Mouse (Mus musculus) R1 (cell line): ENCODE results near the gene Tmem51.

Source experiments
- DNase-seq: peaks from one replicate; pipeline ENCODE4 v3.0.0-alpha.2; 2018; ENCODE audit warnings: low read depth, low spot score

The Tmem51 gene

GRCm38 (mm10) chr4:142081631-142082283 lies 2.3 kb downstream of the Tmem51 start:
- peak; percentile 87 for DNase-seq

DNA sequence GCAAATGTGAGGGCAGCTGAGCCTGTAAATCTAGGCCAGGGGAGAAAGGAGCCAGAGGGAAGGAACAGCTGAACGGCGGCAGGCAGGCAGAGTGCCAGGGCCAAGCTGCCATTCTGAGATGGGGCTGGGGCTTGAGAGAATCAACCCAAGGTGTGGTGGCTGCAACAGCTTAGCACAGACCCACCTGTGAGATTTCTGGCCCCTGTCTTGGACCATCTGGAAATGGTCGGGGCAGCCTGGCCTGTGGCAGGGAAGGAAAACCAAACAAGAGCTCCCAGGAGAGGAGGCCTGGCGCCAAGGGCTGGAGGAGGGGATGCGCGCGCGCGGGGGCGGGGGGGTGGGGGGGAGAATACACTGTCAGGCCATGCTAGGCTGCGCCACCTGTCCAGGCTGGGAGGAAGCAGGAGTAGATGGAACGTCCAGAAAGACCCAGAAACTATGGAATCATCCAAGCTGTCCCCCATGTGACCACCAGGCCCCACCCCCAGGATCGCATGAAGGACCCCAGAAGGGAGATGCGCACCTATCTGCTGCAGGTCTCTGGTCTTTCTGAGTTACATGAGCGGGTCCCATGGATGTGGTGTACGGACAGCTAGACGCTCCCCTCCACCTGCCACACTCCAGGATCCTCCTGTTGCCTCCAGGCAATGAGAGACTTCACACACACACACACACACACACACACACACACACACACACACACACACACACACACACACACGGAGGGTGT lies 3.0 kb downstream of the Tmem51 start:
- DNase-seq: no peak

GRCm38 (mm10) chr4:142080487-142080767 lies 3.7 kb downstream of the Tmem51 start:
- no peak for DNase-seq

DNA sequence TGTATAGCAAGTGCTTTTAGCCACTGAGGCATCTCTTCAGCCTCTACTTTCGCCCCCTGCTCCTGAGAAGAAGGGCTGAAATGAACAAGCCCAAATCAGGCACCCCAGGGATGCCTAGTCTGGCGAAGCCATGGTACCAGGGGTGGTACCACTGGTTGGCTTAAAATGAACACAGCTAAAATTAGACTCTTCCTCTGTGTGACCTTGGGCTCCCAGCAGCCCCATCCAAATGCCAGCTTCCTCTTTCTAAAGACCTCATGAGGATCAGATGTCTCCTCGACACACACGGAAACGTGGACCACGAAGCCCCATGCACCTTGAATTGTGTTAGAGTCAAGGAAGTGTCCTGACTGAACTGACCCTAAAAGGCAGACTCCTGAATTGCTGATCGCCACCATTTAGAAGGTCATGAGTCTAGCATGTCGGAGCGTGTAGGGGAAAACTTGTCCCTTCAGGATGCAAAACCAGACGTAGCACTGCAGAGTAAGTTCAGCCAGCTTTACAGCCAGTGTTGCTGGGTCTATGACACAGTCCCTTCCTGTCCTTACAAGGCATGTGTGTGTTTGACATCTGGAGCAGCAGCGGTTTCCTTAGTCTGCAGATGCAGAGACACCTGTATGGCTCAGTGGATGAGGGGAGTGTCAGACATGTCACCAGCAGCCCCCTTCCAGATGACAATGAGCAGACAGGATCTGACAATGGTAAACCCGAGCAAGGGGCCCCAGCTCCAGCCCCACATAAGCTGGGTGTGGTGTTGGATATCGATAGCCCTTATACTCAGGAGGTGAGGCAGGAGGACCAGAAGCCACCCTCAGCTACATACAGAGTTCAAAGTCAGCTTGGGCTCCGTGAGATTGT lies 4.2 kb downstream of the Tmem51 start:
- DNase-seq: no peak

DNA sequence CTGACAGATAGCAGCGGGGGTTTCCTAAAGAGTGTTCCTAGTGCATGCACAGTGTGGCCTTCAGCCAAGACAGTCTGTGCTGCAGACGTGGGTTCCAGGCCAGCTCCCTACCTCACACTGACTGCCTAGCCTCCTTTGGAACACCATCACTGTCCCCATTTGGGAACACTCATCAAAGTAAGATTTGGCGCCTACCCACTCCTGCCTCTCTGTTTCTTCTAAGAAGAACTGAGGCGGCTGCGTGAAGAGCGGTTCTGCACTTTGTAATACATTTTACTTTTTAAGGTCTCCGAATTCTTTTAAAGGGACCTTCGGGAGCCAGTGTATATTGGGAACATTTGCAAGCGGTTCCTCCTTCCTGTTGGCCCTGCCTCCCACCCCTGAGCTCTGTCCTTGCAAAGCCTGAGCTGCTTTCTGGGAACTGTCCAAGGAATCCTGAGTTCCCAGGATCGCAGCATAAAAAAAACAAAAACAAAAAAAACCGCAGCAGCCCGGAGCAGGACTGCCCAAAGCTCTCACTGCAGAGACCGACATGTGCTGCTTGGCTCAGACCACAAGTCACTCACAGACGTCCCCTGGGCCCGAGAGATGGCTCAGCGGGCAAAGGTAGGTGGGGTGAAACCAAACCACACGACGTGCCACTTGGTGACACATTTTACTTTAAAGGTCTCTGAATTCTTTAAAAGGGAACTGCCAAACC lies 6.4 kb downstream of the Tmem51 start:
- peak; percentile 22 for DNase-seq

DNA sequence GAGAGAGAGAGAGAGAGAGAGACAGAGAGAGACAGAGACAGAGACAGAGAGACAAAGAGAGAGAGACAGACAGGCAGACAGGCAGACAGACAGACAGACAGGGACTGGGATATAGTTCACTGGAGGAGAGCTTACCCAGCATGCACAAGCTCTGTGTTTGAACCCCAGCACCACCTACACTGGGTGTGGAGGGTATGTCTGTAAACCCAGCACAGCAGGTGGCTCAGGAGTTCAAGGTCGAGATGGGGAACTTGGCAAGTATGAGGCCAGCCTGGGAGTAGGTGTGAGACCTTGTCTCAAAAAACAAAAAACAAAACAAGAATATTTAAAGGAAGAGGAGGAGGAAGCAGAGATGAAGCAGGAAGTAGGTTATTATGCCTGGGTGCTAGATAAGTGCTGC lies 7.2 kb downstream of the Tmem51 start:
- DNase-seq: peak; percentile 86

DNA sequence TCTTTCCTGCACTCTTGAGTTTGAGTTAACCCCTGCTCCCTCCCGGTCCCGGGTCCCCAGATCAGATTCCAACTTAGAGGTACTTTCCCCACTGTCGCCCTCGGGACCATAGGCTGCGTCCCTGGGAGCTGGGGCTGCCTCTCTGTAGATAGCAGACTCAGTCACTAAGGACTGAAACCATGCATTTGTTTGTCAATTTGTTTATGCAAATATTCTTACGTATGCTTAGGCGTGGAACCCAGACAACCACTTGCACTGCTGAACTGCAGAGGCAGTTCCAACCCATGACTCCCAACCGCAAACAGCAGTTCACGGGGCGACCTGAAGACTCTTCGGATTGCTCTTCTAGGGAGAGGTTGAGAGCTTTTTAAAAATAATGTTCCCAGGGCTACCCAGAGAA lies 8.2 kb downstream of the Tmem51 start:
- DNase-seq: no peak

- DNase-seq: no peak
Measured at GRCm38 (mm10) chr4:142074060-142074732, 9.9 kb downstream of the Tmem51 start.

DNA sequence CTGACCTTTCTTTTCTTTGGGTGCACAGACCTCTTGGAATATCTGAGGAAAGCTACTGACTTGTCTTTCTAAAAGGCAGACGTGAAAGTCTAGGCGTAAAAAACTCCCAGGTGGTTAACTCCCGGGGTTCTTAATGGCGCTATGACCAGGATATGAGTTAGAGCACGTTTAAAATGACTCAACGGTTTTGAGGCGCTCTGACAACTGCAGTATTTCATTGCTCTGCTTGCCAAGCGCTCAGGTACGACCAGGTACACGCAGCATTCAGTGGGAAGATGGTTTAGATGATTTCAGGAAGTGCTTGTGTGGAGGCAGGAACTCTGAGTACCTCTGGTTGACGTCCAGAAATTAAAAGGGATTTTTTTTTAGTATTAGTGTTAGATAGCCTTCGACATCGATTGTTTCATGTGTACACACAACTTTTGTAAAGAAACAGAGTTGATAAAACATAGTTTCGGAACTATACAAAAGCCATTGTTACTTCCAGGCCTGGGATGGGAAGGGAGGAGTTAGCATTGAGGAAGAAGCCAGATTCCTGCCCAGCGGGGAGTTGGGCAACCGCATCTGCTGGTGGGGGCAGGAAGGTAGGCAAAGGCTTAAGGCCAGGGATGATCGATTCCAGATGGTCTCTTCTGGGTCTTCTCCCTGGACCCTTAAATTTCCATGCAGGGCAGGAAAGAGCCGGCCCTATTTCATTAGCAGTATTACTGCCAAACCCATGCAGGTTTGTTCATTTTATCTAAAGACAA lies 12.7 kb downstream of the Tmem51 start:
- peak; percentile 92 for DNase-seq

GRCm38 (mm10) chr4:142070840-142071239 lies 13.3 kb downstream of the Tmem51 start:
- DNase-seq: peak; percentile 91

DNA sequence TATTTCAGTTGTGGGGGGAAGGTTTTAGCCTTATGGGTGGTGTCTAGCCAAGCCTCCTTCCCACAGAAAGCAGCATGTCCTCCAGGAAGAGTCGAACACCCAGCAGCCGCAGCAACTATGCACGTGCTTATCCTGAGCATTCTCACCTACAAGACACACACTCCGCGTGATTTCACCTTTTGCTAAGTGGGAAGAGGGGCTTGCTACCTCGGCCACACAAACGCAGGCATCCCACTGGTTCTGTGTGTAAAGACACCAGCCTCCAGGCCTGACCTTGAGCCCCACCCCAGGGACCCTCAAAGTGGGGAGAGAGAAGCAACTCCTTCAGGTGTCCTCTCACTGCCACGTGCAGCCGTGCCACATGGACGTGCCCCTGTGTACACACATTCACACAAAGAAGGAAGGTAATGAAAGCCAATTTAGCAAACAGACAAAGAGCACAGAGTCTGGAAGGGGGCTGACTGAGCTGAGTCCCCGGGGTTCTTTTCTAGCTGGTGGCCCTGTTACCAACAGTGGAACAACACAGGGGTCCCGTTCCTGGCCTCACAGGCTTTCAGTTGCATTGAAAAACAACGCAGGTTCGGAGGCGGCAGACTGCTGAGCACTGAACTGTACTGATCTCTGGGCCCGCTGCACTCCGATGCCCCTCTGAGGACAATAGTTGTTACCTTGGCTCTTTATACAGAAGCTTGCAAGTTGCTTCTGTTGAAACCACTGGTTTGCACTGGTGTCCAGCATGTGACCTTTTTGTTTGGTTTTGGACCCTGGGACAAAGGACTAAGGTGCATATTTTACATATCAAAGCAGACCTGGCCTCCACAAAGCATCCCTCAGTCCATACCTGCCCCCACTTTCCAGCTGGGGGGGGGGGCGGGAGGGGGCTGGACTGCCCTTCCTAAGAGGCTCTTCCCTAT lies 14.9 kb downstream of the Tmem51 start:
- peak; percentile 90 for DNase-seq

GRCm38 (mm10) chr4:142066576-142066975 lies 17.5 kb downstream of the Tmem51 start:
- DNase-seq: peak; percentile 54

- DNase-seq: no peak
Measured at GRCm38 (mm10) chr4:142065835-142066234, 18.3 kb downstream of the Tmem51 start.

DNA sequence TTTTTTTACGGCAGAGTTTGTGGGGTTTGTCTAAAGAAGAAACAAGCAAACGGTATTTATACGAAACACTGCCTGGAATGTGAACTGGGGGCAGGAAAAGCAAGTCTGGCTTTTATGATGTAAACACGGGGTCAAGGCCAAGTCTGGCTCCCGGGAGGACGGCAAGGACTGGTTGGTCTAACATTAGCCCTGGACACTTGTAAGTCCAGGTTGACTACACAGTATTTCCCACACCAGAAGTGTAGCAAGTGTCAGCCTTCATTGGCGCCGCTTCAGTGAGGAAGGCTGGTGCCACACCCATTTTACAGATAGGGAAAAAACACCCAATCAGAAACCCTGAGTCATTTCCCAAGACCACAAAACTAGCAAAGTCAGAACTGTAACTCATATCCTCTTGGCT lies 18.8 kb downstream of the Tmem51 start:
- peak; percentile 84 for DNase-seq

- peak; percentile 78 for DNase-seq
Measured at GRCm38 (mm10) chr4:142064582-142065228, 19.4 kb downstream of the Tmem51 start.

- DNase-seq: no peak
Measured at GRCm38 (mm10) chr4:142063057-142063534, 21.0 kb downstream of the Tmem51 start.

DNA sequence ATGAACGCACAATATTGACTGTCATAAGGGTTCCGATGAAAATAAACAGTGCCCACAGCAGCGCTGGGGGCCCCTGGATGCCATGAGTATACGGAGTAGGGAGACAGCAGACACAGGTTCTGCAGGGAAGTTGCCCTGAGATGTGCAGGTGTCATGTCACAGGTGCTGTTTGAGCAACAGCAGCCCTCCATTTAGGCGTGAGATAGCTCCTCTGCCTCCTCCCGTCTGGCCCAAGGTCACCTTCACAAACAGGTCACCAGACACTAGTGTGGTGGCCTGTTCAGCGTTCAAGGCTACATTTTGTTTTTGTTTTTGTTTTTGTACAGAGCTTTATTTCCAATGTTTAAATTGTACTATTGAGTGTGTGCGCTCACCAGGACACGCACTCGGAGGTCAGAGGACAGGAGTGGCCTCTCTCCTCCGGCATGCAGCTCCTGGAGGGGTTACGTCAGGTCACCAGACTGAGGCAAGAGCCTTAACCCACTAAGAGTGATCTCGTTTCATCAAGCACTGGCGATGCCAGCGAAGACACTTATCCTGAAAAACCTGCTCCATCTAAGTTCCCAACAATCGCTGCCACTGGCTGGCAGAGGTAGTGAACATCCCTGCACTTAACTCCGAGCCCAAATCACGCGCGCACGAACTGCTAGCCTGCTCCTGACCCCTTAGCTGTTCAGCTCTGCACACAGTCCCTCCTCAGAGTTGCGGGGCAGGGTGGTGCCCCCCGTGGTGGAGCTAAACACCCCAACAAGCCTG lies 22.4 kb downstream of the Tmem51 start:
- DNase-seq: peak; percentile 31
